Mouse (Mus musculus) heart, adult 11 months (tissue): ENCODE results near the gene Ckb.

Experiments used
- DNase-seq: peaks from one replicate; pipeline ENCODE4 v3.0.0; 2022

Ckb gene

DNA sequence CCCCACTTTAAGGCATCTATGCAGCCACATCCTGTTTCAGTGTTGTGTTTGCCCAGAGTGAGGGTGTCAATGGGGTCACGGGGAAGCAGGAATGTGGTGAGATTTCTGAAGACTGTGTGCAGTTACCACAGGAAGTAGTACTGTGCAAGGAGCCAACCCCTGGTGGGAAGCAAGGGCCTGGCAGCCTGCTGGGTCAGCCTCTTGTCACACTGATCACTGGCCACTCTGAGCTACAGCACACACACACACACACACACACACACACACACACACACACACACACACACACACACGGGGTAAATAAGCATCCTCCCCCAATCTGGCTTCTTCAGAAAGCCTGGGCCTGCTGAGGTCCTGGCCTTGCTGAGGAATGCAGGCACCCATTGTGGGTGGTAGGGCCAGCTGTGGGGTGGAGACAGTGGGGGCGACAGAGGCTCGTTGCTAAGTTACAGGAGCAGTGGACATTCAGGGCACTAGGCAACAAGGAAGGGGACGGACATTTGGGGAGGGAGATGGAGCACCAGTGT is 19.3 kb upstream of the Ckb start:
- peak; percentile 96 for DNase-seq

DNA sequence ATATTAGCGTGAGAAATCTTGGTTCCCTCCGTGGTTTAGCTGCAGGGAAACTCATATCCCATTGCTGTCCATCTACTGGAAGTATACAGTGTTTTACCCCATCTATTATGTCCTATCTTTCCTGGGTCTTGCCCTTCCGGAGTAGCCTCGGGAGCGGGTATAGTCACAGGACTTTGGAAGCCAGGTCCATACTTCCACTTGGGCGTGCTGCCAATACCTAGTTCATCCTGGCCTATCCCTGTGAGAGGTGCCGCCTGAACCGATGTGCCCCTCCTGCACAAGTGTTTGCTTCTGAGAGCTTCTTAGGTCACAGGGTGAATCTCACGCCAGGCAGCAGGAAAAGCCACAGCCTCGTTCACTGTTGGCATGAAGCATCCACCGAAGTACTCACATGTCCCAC is 17.3 kb upstream of the Ckb start:
- DNase-seq: no peak

DNA sequence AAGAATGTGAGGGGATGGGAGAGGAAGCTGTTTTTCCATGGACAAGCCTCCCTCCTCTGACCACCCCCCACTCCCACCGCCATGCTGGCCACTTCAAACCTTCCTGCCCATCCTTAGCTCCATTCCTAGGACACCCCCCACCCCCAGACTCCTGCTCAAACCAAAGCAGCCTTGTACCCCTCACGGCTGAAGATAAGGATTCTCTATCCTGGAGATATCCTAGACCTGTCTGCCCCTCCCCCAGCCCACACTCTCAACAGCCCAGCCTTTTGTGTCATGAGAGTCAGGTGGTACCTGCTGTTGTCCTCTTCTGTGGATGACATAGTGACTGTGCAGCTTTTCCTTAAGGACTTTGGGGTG is 15.9 kb upstream of the Ckb start:
- DNase-seq: no peak

DNA sequence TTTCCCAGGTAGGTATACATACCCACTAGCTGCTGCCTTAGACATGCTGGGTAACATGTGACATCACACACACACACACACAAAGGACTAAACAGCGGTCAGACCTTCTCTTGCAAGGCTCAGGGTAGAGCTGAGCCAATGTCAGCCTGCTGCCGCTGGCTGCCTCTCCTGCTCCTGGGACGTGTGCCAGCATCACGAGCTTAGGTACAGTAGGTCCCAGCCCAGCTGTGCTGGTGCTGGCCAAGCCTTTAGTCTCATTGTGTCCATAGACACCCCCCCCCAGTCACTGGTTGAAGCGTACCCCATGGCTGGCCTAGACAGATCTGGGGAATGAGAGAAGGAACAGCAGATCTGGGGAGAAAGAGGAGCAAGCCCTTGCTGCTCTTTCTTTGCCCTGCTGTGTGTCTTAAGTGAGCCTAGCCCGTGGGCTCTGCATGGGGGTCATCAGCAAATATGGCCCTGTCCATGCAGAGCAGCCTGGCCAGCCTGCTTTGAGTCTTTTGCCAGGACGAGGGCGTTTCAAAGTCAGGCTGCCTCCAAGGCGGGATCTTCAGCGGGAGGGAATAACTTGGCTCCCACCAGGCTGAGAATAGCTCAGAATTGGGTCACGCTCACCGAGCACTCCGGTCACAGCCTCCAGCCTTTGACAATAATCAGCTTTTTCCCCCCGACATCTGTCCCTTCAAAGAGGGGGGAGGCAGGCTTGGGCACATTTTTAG is 15.4 kb upstream of the Ckb start:
- peak; percentile 99 for DNase-seq

DNA sequence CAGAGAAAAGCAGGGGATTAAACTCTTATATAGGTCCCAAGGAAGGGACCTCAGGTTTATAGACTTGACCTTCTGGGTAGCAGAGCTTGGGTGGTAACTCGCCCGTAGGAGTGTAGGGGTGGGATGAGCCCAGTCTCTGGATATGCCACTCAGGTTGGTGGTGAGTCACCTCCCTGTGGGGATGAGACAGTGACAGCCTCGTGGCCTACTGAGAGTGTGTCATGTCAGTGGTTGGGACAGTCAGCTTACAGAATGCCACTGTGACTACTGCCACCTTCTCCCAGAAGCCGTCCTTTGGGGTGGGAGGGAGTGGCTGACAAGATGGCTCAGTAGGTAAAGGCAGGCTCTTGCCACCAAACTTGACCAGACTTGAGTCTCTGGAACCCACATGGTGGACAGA is 14.3 kb upstream of the Ckb start:
- no peak for DNase-seq

DNA sequence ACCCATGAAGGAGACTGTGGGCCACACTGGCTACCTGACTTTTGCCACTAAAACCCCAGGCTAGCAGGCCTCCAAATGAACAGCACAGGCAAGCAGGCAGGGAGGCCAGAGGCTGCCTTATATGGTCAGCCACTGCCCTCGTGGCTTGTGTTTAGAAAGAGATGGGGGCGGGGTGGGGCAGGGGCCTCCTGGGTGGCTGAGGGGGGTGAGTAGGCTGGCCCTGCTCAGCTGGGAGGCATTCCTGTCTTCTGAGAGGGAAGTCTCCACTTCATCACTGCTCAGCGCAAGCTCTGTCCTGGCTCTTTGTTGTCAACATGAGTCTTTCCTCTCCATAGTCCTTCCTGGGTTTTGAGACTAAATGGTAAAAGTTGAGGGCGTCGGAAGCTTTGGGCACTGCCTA is 10.7 kb upstream of the Ckb start:
- no peak for DNase-seq

DNA sequence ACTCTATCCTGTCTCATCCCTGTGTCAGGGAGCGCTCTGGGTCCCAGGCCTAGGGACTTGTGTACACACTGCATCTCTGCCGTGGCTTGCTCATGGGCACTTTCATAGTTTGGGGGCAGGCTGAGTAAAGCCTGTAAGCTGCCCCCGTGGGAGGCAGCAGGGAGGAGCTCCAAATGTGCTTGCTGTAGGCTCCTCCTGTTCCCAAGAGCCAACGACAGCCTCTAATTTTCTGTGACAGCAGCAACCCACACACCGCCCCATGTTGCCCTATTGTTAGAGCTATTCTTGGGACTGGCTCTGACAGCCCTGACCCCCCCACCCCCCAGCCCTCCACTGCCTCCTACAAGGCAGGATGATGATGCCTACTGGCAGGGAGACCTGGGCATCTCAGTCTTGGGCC is 9.9 kb upstream of the Ckb start:
- DNase-seq: no peak

DNA sequence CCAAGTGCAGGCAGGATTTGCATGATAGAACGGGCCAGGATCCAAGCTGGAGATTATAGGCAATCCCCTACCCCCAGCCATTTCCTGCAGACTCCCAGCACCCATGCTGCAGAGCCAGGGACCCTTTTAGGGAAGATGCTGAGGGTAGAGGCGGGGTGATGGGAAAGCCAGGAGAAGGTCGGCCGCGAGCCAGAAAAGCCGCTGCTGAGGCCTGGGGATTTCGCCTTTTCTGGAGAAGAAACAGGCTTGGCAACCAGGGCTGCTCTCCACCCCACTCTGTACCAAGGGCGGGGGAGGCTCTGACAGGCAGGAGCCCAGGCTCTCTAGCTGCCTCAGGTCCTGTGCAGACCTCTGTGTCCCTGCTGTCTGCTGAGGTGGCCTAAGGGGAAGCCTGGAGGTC is 9.2 kb upstream of the Ckb start:
- no peak for DNase-seq

DNA sequence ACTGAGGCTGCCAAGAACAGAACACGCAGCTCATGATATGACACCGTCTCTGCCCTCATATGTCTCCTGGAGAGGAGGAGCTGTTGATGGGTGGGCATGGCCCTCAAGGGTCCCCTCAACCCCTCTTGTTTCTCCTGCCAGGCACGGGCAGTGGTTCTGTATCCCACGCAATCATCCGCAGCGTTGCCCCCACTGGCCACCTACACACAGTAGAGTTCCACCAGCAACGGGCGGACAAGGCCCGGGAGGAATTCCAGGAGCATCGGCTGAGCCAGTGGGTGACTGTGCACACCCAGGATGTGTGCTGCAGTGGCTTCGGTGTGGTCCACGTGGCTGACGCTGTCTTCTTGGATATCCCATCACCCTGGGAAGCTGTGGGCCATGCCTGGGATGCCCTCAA is 8.5 kb upstream of the Ckb start:
- no peak for DNase-seq

DNA sequence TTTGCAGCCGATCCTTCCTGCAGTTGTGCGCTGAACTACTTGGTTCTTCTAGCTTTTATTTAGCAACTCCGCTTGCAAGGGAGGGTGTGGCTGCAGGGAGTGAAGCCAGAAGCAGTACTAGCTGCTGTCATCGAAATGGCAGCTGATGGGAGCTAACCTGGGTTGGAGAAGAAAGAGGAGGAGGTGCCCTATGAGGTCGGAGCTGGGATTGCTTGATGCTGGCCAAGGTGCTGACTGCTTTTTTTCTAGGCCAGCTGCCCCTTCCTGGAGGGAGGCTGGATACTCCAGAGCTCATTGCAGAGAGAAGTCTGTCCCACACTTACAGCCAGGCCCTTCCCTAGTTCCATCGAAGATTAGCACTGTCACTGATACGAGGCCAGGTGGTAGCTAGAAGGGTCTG is 6.9 kb upstream of the Ckb start:
- no peak for DNase-seq

DNA sequence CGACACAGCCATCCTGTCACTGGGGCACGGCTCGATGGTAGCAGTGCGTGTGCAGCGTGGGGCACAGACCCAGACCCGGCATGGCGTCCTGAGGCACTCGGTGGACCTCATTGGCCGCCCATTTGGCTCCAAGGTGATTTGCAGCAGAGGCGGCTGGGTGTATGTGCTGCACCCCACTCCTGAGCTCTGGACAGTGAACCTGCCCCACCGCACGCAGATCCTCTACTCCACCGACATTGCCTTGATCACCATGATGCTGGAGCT is 6.5 kb upstream of the Ckb start:
- no peak for DNase-seq

DNA sequence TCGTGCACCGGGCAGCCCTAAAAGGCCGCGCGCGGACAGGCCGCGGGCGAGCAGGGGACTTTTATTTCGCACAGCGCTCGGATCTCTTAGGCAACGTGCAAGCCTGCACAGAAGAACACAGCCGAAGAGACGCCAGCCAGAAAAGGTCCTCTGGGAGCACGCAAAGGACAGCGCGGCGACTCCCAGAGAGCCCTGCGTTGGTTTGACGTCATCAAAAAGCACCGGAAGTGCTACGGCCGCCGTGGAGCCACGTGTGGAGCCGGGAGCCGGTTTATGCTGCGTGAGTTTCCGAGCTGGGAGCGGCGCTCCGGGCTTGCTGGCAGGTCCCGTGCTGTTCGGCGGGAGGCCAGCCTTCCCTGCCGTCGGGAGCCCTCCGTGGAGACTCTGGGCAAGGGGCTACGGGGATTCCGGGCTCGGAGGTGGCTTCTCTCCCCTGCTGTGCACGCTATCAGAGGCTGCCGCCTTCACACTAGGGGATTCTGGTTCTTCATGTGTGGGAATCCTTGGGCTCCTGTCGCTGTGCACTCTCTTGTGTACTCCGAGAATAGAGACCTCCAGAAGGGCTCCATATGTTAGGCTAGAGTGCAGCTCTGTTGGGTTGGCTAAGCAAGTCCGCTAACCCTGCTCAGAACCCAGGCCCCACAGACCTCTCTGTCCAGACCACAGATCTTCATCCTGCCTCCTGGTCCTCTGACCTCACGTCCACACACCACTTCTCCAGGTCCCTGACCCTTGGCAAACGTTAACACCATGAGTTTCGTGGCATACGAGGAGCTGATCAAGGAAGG is 5.9 kb upstream of the Ckb start, which contains the start of gene Trmt61a:
TSS of gene Trmt61a (plus strand) at position 224 of the 788 bp plus-strand sequence.
- DNase-seq: peak; percentile 99

DNA sequence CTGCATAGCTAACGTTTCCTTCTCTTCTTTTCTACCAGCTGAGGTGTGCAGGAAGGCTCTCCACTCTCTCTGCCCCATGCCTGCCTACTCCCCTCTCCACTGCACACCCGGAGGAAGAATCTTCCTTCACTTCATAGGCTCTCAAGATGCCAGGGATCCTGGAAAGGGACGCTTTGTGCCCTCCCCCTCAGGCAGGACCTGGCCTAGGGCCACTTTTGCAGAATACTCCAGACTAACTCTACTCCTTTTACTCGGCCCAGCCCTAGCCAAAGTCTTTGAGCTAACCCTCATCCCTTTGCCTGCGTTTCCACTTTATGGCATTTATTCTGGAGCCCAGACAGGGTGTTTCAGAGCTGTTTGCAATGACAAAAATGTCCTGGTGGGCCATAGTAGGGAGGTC is 5.3 kb upstream of the Ckb start:
- no peak for DNase-seq

DNA sequence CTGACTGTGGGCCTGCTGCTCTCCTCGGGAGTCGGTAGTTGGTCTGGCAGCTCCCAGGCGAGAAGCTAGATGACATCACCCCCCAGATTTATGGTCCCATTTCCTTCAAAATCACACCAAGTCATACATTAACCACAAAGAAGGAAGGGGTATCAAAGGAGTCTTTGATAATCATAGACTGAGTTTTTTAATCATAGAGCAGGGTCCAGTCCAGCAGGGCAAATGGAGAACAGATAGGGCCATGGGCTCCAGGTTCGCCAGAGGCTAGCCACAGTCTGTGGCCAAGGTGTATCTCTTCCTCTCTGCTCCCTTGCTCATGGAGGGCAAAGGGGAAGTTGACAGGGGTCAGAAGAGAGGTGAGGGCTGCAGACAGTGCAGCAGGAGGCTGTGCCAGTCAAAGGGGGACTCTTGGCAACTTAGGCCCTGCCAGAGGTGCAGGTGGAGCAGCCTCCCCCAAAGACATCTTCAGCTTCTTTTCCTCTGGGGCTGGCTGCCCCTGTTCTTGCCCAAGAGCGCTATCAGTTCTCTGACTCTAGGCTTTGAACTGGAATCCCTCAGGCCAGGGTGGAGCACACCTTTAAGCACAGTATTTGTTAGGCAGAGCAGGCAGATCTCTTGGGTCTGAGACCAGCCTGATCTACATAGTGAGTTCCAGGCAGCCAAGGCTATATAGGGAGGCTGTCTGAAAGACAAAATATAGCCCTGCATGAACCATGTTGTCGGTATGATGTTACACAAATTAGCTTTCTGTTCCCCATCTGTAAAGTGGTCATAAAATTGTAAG is 3.9 kb upstream of the Ckb start:
- DNase-seq: no peak

DNA sequence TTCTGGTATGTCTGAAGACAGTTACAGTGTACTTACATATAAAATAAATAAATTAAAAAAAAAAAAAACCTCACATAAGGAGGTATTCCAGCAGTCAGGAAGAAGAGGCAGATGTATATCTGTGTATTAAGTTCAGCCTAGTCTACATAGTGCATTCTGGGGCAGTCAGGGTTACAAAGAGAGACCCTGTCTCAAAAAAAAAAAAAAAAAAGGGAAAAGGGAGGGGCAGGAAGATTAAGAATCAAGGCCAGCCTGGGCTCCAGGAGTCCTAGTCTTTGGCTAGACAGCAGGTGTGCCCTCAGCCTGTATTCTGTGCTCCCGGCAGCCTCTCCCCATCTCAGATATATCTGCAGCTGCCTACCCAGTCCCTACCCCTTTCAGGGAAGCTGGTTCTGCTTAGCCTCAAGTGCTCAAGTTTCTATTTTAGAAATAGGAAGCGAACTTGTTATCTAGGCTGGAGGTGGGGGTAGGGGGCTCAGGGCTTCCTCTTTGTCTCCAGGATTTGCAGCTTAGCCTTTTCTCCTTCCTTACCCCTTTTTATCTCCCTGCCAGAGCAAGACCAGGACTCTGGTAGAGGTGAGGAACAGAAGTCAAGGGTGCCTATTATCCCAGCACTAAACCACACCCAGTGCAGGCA is 2.8 kb upstream of the Ckb start:
- no peak for DNase-seq

DNA sequence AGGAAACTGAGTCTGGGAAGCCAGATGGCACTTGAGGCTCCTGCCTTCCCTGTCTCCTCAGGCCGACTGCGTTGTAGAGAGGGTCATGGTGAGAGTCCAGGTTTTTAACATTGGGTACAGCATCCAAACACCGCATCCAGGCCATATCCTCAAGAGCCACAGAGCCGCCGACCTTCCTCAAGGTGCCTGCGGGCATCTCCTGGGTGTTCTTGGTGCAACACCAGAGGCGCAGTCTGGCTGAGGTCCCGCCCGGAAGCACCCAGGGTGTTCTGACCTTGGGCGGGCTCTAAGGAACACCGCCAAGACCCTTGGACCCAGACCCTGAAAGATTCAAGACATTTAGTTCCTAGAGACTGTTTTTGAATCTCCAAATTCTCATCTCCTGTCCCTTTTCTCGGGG is 443 bp upstream of the Ckb start:
- DNase-seq: peak; percentile 94

DNA sequence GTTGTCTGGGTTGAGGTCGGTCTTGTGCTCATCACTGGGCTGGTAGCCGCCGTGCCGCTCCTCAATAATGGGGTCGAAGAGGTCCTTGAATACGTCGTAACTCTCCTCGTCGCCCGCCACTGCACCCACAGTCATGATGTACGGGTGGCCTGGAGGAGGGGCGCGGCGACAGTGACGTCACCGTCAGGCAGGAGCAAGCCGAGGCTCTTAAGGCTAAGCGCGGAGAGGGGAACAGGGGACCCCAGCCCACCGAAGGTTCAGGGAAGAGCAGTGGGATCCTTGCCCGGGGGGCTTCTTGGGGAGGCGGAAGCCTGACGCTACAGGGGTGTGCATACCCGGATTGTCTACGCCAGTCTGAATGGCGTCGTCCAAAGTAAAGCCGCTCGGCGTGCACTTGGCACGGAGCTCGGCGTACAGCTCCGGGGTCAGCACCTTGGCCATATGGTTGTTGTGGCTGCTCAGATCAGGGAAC is 671 bp downstream of the Ckb start:
- peak; percentile 97 for DNase-seq

DNA sequence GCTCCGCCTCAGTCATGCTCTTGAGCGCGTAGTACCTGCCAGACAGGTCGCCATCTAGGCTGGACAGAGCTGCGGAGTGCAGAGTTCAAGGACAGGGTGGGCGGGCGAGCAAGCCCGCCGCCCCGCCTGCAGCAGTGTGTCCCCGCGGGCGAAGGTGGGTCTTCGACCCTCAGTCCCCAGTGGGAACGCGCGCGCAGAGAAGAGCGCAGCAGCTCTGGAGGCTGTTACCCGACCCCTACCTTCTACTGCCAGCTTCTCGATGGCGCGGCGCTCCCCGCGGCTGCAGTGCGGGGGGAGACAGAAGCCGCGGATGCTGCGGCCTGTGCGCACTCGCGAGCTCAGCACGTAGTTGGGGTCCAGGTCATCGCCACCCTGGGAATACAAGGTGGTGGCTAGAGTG is 1.2 kb downstream of the Ckb start:
- no peak for DNase-seq

DNA sequence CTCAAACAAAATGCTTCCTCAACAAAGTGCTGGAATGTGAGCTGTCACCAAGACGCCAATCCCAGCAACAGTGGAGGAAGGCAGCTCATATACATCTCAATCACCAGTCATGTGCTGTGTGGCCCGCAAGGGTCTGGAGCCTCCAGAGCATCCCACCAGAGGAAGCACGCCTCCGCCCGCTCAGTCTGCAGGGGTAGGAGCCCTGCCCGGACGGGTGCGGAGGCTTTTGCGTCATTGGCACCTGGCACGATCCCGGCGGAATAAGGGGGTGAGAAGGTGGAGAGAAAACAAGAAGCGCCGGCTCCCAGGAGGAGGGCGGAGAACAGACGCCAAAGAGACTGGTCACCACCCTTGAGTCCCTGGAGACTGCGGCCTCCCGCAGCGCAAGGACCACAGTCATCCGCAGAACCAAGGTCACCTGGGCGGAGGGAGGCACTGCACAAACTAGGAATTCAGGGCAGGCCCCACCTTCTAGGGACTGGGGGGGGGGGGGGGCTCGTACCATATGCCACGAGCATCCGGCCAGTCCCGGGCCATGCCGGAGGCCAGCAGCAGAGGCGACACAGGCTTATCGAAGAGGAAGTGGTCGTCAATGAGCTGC is 1.7 kb downstream of the Ckb start:
- DNase-seq: peak; percentile 95

DNA sequence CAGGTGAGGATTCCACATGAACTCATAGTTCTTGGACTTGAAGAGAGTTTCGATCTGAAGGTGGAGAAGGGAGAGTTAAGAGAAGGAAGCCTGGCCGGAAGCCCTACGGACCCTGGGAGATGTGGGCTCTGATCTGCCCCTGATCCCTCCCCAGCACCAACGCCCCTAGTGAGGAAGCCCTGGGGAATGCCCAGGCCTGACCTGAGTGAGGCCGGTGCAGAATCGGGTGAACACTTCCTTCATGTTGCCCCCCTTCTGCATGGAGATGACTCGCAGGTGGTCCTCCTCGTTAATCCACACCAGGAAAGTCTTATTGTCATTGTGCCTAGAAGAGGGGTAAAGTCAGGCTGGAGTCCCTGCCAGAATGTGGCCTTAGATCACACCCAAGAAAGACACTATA is 2.2 kb downstream of the Ckb start:
- peak; percentile 95 for DNase-seq

DNA sequence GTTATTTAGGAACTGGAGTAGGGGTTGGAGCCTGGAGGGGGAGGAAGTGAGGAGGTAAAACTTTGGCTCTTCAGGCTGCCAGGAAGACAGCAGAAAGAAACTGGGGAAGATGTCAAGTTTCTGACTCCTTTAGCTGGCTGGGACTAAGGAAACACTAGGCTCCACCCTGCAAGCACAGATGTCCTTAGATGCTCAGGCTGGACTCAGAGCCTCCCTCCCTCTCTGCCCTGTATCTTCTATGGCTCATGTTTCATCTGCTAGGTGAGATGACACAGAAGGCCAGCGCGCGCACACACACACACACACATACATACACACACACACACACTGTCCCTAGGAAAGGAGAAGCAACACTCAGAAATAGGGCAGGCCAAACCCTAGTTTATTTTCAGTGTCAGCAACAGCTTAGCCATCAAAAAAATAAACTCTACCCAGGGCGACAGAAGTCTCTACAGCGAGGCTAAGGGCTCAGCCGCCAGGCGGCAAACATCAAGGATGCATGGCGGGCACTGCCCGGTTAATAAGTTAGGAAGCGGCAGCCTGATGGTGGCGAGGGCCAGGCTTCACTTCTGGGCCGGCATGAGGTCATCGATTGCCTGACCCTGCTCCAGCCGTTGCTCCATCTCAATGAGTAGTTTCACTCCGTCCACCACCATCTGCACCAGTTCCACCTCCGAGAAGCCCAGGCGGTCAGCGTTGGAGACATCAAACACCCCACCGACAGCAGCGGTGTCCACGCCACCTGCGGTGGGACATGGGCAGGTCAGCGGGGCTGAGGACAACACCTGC is 2.9 kb downstream of the Ckb start:
- DNase-seq: peak; percentile 98

DNA sequence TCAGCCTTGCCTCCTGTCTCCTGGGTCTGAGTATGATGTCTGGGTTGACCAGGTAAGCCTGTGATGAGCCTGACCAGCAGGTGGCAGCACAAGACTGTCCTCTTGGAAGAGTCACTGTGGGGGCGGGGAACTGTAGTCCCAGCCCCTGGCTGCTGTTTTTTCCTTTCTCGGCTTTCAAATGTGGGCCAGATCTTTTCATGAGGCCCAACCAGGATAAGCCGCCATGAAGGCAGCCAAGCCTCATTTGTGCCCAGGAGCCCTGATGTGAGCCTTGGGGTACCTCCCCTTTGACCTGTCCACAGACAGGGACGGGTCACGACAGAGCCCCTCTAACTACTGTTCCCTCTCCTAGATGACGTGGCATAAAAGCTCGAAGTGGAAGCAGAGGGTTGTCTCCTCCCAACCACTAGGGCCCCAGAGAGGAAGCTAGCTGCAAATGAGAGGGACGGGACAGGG is 3.7 kb downstream of the Ckb start:
- peak; percentile 99 for DNase-seq
